Mouse (Mus musculus) mesoderm, embryonic 11.5 days (tissue): ENCODE data around the gene Krt81.

ENCODE experiments used
- DNase-seq: peaks from one replicate; pipeline ENCODE4 v3.0.0-alpha.2; 2012; ENCODE audit warnings: low read depth, low spot score

Gene Krt81

DNA sequence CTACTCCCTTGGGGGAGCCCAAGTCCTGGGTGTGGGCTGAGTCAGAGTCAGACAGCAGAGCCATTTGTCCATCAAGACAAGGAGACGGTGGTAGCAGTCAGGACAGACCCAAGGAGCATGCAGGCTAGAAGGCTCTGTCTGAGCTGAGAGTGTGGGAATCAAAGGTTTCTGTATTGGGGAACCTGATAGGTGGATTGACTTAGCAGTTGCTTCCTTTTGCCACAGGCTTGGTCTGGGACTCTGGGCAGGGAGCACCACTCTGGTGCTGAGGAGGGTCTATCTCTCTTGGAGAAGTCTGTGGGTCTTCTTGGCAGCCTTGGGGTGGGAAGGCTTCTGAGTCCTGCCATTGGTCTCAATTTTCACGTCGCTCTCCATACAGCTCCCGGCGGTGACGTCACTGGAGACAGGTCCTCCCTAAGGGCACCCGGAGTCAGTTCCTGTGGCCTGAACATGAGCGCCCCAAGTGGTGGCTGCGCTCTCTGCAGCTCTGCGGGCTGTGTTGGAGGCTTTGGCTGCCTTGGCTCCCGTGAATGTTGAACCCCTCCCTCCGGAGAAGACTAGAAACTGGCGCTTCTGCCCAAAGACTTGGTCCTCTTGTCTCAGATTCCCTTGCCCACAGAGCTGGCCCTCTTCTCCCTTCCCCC is 10.3 kb downstream of the Krt81 start:
- peak; percentile 81 for DNase-seq

DNA sequence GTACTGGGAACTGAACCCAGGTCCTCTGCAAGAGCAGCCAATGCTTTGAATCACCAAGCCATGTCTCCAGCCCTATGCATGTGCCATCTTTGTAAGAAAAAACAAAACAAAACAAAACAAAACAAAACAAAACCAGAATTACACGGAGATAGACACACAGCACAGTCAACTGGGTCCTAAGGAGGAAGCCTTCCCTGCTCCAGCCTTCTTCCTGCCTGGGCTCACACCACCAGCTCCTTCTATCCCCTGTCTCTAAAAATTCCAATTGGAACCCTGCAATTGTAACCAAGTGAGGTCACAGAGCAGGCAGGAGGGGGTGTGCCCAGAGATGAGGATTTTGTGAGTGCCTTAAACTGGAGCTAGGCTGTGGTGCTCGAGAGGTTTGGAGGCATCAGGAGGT is 16.1 kb downstream of the Krt81 start, which contains the start of gene Krt88:
Gene Krt88, plus strand, starts transcription at position 301 of the 400 bp plus-strand sequence.
- no peak for DNase-seq

DNA sequence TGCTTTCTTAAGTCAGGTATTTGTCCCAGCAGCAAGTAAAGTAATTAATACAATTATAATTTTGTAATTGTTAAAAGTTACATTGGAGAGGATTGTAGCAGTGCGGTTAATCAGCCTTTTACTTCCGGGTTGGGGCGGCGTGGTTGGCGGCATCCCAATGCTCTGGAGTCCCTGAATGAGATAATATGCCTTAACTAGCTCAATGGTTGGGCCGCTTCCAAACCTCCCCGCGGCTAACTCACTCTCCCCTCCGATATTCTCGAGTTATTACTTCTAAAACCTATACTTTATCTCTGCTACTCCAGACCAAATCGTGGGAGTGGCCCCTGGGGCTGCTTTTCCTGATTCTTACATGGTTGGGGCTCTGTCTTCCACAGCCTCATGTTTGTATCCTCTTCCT is 17.0 kb downstream of the Krt81 start:
- no peak for DNase-seq

DNA sequence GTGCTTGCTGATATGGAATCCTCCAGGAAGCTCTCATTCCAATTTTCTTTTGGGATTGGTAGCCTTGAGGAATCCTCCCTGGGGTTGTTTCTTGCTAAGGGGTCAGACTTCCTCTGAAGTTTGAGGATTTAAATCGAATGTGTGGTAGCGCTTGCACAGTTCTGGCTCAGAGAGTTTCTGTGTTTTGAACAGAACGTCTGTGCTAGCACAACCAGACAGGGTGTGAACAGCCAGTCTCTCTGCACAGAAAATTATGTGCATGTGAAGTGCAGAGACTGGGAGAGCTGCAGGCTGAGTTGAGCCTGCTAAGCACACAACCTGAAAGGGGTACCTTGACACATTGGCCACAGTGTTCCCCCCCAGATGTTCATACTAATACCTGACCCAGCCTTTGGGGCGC is 22.7 kb downstream of the Krt81 start:
- no peak for DNase-seq

DNA sequence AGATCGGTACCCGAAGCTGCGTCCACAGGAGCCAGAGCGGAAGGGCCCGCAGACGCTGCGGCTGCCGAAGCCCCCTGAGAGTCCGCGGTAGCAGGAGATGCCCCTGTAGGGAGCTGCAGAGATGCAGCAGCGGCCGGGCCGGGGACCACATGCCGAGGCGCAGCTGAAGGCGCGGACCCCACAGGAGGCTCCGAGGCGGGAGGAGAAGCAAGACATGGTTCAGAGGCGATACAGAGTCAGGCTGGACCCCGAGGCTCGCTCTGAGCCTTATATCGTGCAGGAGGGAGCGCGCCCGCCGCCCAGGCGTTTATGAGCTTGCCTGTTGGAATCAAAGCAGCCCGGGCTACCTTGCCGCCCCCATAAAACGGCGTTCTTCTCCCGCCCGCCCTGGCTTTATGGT is 25.0 kb downstream of the Krt81 start, which contains the start of gene Krt87:
Gene Krt87, minus strand, starts transcription at position 250 of the 400 bp plus-strand sequence.
- DNase-seq: peak; percentile 18

DNA sequence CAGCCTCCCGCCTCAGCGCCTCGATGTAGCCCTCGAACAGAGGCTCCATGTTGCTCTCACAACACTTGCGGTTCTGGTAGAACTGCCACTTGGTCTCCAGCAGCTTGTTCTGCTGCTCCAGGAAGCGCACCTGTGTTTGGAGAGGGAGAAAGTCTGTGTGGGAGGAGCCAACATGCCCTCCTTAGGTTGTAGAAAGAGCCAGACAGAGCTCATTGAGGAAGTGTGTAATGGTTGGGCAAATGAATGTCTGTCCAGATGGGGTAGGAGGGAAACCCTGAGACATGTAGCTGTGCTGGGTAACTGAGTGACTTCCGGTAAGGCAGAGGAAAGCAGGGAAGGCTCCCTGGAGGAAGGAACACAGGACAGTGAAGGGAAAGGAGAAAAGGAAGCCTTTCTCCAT is 26.9 kb downstream of the Krt81 start:
- no peak for DNase-seq

DNA sequence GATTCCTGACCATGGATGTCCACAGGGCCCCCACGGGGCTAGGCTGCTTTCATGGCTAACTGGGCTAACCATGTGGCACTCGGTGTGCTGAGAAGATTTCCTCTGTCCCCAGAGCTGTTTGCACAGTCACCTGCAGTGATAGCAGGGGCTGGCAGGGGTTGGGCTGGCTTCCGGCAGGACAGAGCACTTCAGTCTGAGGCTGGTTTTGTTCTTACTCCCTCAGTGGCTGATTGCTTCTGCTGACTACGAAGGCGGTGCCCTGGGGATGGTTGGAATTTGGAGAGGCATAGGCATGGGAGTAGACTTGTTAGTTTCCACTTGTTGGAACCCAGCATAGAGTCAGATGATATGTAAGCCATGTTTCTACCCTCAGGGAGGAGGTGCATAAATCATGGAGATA is 38.6 kb downstream of the Krt81 start:
- DNase-seq: no peak

DNA sequence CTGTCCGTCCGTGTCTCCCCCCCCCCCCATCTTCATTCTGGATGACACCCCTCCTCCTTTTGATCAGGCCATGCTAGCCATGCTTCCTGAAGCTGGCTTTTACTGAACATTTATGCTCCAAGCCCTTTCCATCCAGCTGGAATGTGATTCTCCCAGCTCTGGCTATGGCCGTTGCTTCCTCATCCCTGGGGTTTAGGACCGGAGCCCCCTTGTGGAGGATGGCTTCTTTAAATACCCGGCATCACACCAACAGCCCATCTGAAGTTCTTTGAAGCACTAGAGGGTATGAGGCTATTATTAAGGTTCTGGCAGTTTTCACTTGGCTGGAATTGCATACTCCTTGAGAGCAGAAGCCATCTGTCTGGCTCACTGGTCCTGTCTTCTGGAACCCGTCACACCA is 42.6 kb downstream of the Krt81 start:
- no peak for DNase-seq

DNA sequence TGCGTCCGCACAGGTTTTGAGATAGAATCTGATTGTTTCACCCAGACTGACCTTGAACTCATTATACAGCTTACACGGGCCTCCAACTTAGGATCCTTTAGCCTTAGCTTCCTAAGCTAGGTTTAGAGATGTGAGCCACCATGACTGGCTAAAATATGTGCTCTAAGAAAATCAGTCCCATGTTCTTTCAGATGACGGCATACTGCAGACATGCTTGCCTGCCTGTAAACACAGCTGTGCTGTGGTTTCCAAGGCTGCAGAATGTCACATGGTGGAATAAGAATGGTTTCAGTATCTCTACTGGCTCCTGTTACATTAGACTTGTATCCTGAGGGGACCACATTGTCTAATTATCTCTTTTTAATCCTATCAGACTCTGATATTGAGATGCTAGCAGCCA is 44.6 kb downstream of the Krt81 start:
- DNase-seq: no peak

DNA sequence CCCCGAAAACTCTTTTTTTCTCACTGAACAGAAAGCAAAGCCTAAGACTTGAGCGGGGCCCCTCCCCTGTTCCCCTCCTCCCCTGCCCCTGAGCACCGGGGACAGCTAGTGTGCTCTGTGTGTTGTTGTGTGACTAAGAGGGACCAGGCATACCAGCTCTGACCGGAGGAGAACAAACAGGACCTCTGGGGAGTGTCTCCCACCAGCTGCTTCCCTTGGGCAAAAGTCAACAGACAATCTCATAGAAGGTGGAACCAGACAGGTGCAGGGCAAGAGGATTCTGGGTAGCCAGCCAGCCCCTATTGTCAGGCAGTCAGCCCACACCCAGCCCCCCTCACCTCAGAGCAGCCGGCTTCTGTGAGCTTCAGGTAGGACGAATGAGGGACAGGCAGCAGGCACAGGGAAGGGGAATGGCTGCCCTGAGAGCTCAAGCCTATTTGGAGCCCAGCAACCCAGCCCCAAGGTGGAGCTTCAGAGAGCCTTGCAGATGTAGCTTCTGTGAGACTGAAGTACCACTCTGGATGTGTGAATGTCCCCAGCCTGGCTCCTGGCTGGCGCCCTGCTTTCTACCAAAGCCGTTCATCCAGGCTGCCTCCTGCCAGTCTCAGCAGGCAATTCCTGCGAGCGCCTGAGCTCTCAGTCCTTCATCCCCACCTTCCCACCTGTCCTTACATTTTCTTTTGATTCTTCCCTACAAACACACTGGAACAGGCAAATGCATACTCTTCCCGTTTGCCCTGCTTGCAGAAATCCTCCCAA is 48.6 kb downstream of the Krt81 start:
- DNase-seq: no peak

DNA sequence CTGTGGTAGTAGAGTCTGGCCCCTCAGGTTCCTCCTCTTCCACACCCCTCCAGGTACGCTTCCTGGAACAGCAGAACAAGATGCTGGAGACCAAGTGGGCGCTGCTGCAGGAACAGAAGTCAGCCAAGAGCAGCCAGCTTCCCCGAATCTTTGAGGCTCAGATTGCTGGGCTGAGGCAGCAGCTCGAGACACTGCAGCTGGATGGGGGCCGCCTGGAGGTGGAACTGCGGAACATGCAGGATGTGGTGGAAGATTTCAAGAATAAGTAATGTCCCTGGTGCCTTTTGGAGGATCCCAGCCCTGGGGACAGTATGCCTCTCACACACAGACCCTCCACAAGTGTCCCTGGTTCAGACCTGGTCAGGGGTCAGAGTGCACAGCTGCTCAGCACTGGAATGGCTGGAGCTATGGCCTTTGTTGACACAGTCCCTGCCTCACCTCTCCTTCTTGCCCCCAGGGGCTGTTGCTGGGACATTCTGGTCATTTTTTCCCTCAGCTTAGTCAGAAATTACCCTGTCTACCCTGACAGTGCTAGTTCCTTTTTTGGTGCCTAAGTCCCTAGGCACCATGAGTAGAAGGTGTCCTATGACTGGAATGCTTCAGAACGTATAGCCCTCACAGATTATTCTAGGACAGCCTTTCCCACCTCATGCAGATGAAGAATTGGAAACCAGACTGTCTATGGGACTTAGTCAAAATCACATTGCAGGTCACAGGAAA is 49.5 kb downstream of the Krt81 start:
- no peak for DNase-seq

DNA sequence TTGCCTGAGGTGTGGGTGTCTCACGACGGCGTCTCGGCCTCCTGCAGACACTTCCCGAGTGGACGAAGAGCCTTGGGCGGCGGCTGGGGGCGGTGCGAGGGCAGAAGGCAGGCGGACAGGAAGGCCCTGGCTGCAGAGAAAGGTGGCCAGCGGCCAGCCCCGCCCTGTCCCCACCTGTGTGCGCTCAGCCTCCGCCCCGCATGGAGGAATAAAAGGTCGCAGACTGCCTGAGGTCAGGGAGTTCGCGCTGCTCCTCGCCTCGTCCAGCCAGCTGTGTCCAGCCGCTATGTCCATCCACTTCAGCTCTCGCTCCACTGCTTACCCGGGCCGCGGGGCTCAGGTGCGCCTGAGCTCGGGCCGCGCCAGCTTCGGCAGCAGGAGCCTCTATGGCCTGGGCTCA is 51.4 kb downstream of the Krt81 start:
- no peak for DNase-seq

DNA sequence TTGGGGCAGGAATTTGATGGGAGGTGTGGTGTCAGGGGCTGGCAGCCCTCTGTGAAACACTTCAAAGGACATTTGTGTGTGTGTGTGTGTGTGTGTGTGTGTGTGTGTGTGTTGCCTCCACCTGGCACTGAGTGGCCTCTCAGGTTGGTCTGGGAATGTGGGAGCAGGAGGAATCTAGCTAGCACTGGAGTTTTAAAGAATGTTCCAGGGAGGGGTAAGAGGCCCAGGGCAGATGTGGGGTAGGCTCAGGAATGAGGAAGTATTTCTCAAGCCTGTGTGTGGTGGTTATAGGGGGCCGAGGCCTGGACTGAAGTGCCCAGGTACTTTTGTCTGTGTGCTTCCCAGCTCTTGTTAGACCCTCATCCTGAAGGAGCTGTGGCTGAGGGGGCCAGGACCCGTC is 52.8 kb downstream of the Krt81 start, which contains the start of gene Krt7:
Gene Krt7, plus strand, starts transcription at position 269 of the 400 bp plus-strand sequence.
- no peak for DNase-seq
